Mouse (Mus musculus): ENCODE data around the gene Ccdc63.
"Not testable (repeated sequence)": the region's sequence is repeated elsewhere in the genome, so short reads cannot be mapped to it uniquely, and the experiment has no call there.

DNA sequence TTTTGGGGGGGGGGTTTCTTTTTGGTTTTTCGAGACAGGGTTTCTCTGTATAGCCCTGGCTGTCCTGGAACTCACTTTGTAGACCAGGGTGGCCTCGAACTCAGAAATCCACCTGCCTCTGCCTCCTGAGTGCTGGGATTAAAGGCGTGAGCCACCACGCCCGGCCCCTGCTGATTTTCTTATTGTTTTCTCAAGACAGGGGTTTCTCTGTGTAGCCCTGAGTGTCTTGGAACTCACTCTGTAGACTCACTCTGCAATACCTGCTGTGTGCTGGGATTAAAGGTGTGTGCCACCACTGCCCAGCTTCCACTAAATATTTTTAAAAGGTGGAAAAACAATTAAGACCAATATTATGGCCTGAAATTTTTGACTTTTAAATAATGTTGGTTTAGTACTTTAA lies 11.9 kb upstream of the Ccdc63 start:
- not testable (repeated sequence) for TF ChIP-seq TAL1, GATA1 (IDR thresholded peaks at IDR 0.05; ENCODE audit: low read length)
